Mouse (Mus musculus) neural tube, postnatal 0 days (tissue): ENCODE measurements around the gene Irf9. TPM values are rescaled to one million over a fixed set of nuclear protein-coding genes. Genes with fewer than 3 reads are reported as not detected.

Source experiments
- polyA plus RNA-seq: library from polyadenylated mRNA; unstranded; fragments of >200 nt; fragmentation: Nextera tagmentation; extraction: Ambion mirVana; gene quantifications from 2 replicates; pipeline ENCODE4 v1.2.1, GENCODE M21; 2015

The Irf9 gene
- polyA plus RNA-seq: 10.0 and 13.8 TPM in 2 replicates

GRCm38 (mm10) chr14:55603271-55603632 lies at the start of gene Irf9:
Gene Irf9 (plus strand): TSS chr14:55603571.

DNA sequence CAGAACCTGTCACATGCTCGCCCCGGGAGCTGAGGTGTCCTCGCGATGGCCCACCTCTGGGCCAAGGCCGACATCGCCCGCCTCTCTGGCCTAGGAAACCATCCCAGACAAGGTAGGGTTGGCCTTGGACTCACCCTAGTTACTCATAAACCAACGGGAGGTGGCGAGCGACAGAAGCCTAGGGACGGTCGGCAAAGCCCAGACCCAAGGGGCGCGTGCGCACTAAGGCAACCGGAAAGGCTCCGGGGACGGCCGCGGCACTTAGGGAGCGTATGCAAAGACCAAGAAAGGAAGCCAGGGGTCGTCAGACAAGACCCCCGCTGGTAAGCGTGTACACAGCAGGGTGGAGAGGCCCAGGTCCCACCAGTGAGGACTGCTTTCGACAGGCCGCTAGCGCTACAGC lies 43.6 kb upstream of the Irf9 start, which contains the start of gene Dcaf11:
Dcaf11 (plus strand) TSS at position 208 of the 403 bp plus-strand sequence.

GRCm38 (mm10) chr14:55560202-55561073 lies 42.9 kb upstream of the Irf9 start, which contains the start of gene A730061H03Rik:
Gene A730061H03Rik (minus strand): TSS chr14:55560406.

GRCm38 (mm10) chr14:55575302-55575701 lies 28.1 kb upstream of the Irf9 start, which contains the start of gene Fitm1:
Gene Fitm1 (plus strand): TSS chr14:55575617.

DNA sequence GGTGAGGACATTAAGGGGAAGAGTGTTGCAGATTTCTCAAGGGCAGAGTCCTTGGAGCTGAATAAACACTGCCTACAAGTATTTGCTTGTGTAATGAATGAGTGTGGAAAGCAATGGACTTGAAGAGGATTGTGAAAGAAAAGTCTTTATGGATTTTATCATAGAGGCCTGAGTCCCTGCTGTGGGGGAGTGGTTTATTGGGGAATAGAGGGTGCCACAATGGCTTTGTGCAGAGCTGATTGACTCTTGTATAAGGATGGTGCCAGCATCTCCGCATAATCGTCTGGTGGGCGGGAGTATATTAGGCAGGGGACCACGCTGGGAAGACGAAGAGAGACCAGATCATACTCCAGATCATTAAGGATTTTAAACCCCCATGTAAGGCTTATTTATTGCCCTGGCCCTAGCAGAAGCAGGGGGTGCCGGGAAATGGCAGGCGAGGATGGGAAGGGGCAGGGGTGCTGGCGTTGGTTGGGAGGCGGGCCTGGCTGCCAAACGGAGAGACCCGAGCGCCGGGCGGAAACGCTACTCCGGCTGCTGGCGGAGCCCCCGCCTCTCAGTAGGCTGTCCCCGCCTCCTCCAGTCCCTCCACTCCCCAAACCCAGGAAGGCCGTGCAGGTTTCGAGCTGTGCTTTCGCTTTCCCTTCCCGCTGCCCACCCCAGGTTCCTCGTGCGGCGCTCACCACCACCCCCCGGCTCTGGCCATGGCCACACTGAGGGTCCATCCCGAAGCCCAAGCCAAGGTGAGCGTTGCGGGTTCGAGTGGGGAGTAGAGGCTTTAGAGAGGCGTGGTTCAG lies 25.3 kb upstream of the Irf9 start, which contains the start of gene Psme1:
Psme1 (plus strand) TSS at position 253 of the 797 bp plus-strand sequence.

DNA sequence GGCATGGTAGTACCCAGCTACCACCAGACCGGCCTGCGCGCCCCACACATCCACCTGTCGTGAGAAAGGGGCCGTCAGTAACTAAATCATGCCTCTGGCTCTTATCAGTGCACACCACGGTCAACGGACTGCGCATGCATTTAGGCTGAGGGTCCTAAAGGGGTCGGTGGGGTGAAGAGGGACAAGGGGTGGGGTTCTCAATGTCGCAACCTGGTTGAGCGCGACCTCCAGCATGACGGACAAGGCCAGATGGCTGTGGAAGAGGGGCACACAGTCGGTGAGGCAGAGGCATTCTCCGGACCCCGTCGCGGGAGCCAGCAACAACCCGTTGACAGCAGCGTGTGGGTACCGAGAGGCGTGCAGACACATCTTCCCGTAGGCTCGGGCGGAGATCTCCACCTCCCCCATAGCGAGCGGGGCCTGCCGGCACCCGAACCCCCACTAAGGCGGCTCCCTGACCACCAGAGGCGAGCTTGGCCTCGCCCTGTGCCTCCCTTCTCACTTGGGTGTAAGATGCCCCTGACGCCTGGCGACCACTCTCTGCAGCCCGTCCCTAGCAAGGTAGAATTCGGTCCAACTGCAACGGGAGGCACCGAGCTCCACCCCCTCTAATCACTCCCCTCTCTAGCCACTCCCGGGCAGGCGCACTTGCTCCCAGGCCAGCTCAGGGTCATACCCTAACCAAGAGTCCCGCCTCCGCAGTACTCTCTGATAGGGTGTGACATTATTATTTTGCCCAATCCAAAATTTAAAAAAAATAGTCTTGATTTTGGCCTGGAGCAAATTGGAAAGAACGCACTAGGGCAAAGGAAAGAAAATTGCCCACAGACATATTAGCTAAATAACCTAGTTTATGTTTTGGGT lies 18.4 kb upstream of the Irf9 start, which contains the start of gene Emc9:
Emc9 (minus strand) TSS at position 601 of the 864 bp plus-strand sequence.

DNA sequence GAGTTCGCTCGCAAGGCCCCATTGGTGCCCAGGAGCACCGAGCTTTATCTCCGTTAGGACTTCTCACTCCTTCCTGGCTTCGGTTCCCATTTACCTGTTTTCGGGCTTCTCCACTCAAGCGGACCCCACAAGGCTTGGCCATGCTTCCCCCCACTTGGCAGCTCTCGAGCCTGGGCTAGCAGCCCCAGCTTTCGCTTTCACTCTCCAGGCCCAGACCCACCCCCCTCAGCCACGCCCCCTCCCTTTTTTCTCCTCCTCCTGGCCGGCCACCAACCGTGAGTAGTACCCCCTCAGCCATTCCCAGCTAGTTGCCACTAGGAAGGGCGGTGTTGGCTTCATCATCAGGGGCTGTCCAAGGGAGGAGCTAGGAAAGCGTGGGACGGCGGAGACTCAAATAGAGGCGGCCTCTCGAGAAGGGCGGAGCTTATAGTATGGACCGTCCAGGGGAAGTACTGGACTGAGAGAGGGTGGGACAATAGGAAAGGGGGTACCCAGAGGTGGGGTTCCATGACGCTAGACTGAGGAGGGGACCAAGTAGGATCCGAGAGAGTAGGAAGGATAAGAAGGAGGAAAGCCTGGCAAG lies 12.5 kb upstream of the Irf9 start, which contains the start of gene Psme2:
Psme2 (minus strand) TSS at position 366 of the 583 bp plus-strand sequence.

GRCm38 (mm10) chr14:55591331-55591891 lies 12.0 kb upstream of the Irf9 start, which contains the start of gene Rnf31:
Gene Rnf31 (plus strand): TSS chr14:55591708.

GRCm38 (mm10) chr14:55617822-55618221 lies 14.5 kb downstream of the Irf9 start, which contains the start of gene Rec8:
Gene Rec8 (plus strand): TSS chr14:55618037.

GRCm38 (mm10) chr14:55635523-55636007 lies 32.2 kb downstream of the Irf9 start, which contains the start of gene Ipo4:
Gene Ipo4 (minus strand): TSS chr14:55635957.

DNA sequence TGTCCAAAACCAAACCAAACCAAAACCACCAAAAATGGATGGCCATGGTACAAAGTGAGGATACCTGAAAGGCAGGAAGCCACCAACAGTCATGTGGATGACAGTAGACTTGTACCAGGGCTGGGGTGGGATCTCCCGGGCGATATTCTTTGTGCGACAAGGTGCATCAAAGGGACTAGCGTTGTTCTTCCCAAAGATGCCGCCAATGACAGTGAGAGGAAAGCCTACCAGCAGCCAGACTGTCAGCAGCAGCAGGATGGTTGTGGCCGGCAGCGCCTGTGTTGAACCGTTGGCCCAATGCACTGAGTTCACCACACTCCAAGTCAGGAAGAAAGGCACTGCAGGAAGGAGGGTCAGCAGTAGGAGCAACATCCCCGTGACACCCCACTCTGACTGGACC lies 34.4 kb downstream of the Irf9 start, which contains the start of gene Gm49378:
Gm49378 (minus strand) TSS at position 101 of the 400 bp plus-strand sequence.

GRCm38 (mm10) chr14:55643060-55643907 lies 39.9 kb downstream of the Irf9 start, which contains the start of gene Tm9sf1:
Gene Tm9sf1 (minus strand): TSS chr14:55643806.

GRCm38 (mm10) chr14:55649884-55650283 lies 46.5 kb downstream of the Irf9 start, which contains the start of gene Tssk4:
Gene Tssk4 (plus strand): TSS chr14:55650184.

Other genes with a start within 250 kb of the Irf9 start
- 23.9 and 29.2 TPM in 2 replicates for gene Dhrs4, start 124.8 kb upstream of the Irf9 start, polyA plus RNA-seq
- gene Carmil3, start 112.9 kb upstream of the Irf9 start, polyA plus RNA-seq: 22.4 and 27.9 TPM in 2 replicates
- gene Cpne6, start 93.1 kb upstream of the Irf9 start, polyA plus RNA-seq: 72.7 and 73.7 TPM in 2 replicates
- 0.53 and 0.66 TPM in 2 replicates for gene Nrl, start 78.6 kb upstream of the Irf9 start, polyA plus RNA-seq
- gene Pck2, start 63.3 kb upstream of the Irf9 start, polyA plus RNA-seq: 28.3 and 29.6 TPM in 2 replicates
- 77.2 and 77.8 TPM in 2 replicates for gene Dcaf11, start 43.6 kb upstream of the Irf9 start, polyA plus RNA-seq
- 0.83 and 1.1 TPM in 2 replicates for gene A730061H03Rik, start 43.2 kb upstream of the Irf9 start, polyA plus RNA-seq
- 0.32 TPM in 1 of 2 replicates, not detected in the other for gene Fitm1, start 28.0 kb upstream of the Irf9 start, polyA plus RNA-seq
- 218 and 246 TPM in 2 replicates for gene Psme1, start 25.4 kb upstream of the Irf9 start, polyA plus RNA-seq
- 92.8 and 99.8 TPM in 2 replicates for gene Emc9, start 18.3 kb upstream of the Irf9 start, polyA plus RNA-seq
- 154 and 183 TPM in 2 replicates for gene Psme2, start 12.5 kb upstream of the Irf9 start, polyA plus RNA-seq
- gene Rnf31, start 11.9 kb upstream of the Irf9 start, polyA plus RNA-seq: 16.4 and 23.6 TPM in 2 replicates
- 14.5 and 14.7 TPM in 2 replicates for gene Rec8, start 14.5 kb downstream of the Irf9 start, polyA plus RNA-seq
- 91.3 and 115 TPM in 2 replicates for gene Ipo4, start 32.4 kb downstream of the Irf9 start, polyA plus RNA-seq
- gene Gm49378, start 34.3 kb downstream of the Irf9 start, polyA plus RNA-seq: 1.4 and 1.9 TPM in 2 replicates
- 56.4 and 60.8 TPM in 2 replicates for gene Tm9sf1, start 40.2 kb downstream of the Irf9 start, polyA plus RNA-seq
- gene Tssk4, start 46.6 kb downstream of the Irf9 start, polyA plus RNA-seq: 0.18 and 0.27 TPM in 2 replicates
- 73.9 and 80.1 TPM in 2 replicates for gene Mdp1, start 56.9 kb downstream of the Irf9 start, polyA plus RNA-seq
- gene Gmpr2, start 68.4 kb downstream of the Irf9 start, polyA plus RNA-seq: 39.0 and 39.8 TPM in 2 replicates
- gene Nedd8, start 68.6 kb downstream of the Irf9 start, polyA plus RNA-seq: 600 and 637 TPM in 2 replicates
- 23.1 and 26.2 TPM in 2 replicates for gene Tinf2, start 78.2 kb downstream of the Irf9 start, polyA plus RNA-seq
- gene Tgm1, start 110.4 kb downstream of the Irf9 start, polyA plus RNA-seq: 0.19 and 0.46 TPM in 2 replicates
- gene Rabggta, start 118.7 kb downstream of the Irf9 start, polyA plus RNA-seq: 51.6 and 55.1 TPM in 2 replicates
- 98.5 and 99.2 TPM in 2 replicates for gene Dhrs1, start 142.1 kb downstream of the Irf9 start, polyA plus RNA-seq
- 18.9 and 24.6 TPM in 2 replicates for gene Nop9, start 142.1 kb downstream of the Irf9 start, polyA plus RNA-seq
- 0.57 and 0.76 TPM in 2 replicates for gene Cideb, start 154.9 kb downstream of the Irf9 start, polyA plus RNA-seq
- gene Ltb4r2, start 157.9 kb downstream of the Irf9 start, polyA plus RNA-seq: 0.50 and 0.74 TPM in 2 replicates
- 0.38 and 1.1 TPM in 2 replicates for gene Ltb4r1, start 162.4 kb downstream of the Irf9 start, polyA plus RNA-seq
- gene Adcy4, start 180.5 kb downstream of the Irf9 start, polyA plus RNA-seq: 2.4 and 2.6 TPM in 2 replicates
- 1.4 and 1.5 TPM in 2 replicates for gene Ripk3, start 185.3 kb downstream of the Irf9 start, polyA plus RNA-seq
- 5.1 and 5.7 TPM in 2 replicates for gene Nfatc4, start 219.6 kb downstream of the Irf9 start, polyA plus RNA-seq